25 mouse cellular contexts compared by ENCODE assay signal in the genomic region with DNA sequence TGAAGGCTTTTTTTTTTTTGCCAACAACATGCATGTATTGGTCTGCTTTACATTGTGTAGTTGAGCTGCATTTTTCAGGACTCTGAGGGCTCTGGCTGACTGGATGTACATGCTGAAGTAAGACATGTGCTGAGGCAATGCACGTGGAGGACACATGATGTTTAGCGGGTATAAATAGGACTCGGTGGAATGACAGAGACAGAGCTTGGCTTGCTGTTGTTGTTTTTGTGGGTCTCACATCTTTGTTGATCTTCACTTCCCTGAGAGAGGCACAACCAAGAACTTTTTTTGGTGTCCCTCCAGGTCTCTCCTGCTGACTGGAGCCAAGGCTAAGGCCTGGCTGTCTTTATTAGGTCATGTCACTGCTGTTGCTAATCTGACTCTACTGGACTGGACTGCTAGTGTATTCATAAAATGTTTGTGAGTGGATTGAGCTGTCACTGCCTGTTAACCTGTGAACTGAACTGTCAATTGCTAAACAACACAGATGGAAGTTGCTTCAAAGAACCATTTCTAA.
DNase-seq lines count a peak whose midpoint lies in the region; ATAC-seq and TF ChIP-seq lines count a peak whose summit lies in the region.
"Had no signal": no experiment of that assay in that cellular context is flagged by ENCODE, and none has a peak within 500 bp of the region (broad histone marks: within the 10 kb centered on the region; RNA-seq: fewer than 3 reads in every experiment).

No protein-coding gene starts in this region.

- ATAC-seq in liver, embryonic 12.5 days = no peak
- no peak for ATAC-seq in hindbrain, embryonic 16.5 days
- ATAC-seq: CD4-positive, CD25-positive, alpha-beta regulatory T cell, adult 4 months; forebrain, embryonic 14.5 days; forebrain, postnatal 0 days; hindbrain, postnatal 0 days; inflammation-experienced regulatory T-cells, adult 6 months; intestine, embryonic 16.5 days had no signal

- TF ChIP-seq CTCF in heart, adult 2 months (IDR thresholded peaks at IDR 0.05) = no peak
- TF ChIP-seq CTCF in liver, adult 2 months (IDR thresholded peaks at IDR 0.05; ENCODE audit: low read depth, low read length) = no peak

- no peaks in the 10 kb centered on the region for H3K9me3 ChIP-seq in liver, embryonic 12.5 days (replicated peaks)
- no peaks in the 10 kb centered on the region for H3K9me3 ChIP-seq in hindbrain, embryonic 16.5 days (ENCODE audit: control insufficient read depth, low read length)
- H3K9me3 ChIP-seq: embryonic facial prominence, embryonic 12.5 days; embryonic facial prominence, embryonic 15.5 days; hindbrain, embryonic 10.5 days; hindbrain, embryonic 13.5 days had no signal

- H3K79me2 ChIP-seq in heart, adult 2 months (replicated peaks; ENCODE audit: control insufficient read depth, insufficient read depth, low read length) = no peaks in the 10 kb centered on the region
- H3K79me2 ChIP-seq in liver, adult 2 months (ENCODE audit: control insufficient read depth, insufficient read depth, low read length) = no peaks in the 10 kb centered on the region

- WGBS in heart, adult 2 months = 47% methylated on average over 3 of the region's 3 CpGs
- WGBS in liver, adult 2 months = 90% methylated on average over 3 of the region's 3 CpGs
- 71% methylated on average over 3 of the region's 3 CpGs for WGBS in liver, embryonic 12.5 days (ENCODE audit: insufficient replicate concordance)
- 90% methylated on average over 3 of the region's 3 CpGs for WGBS in hindbrain, embryonic 16.5 days

- H3K9ac ChIP-seq in heart, adult 2 months (ENCODE audit: low read depth, low read length) = no peak overlapping the region
- no peak overlapping the region for H3K9ac ChIP-seq in liver, adult 2 months (ENCODE audit: low read depth, low read length)
- H3K9ac ChIP-seq in liver, embryonic 12.5 days = no peak overlapping the region
- H3K9ac ChIP-seq in hindbrain, embryonic 16.5 days (ENCODE audit: low read depth, low read length) = no peak overlapping the region
- H3K9ac ChIP-seq: embryonic facial prominence, embryonic 12.5 days; embryonic facial prominence, embryonic 15.5 days; forebrain, postnatal 0 days; hindbrain, embryonic 13.5 days had no signal

- H3K4me3 ChIP-seq in heart, adult 2 months = no peak overlapping the region
- H3K4me3 ChIP-seq in liver, adult 2 months (ENCODE audit: insufficient read depth, low read depth, low read length) = no peak overlapping the region
- no peak overlapping the region for H3K4me3 ChIP-seq in liver, embryonic 12.5 days
- H3K4me3 ChIP-seq in hindbrain, embryonic 16.5 days (ENCODE audit: low read length) = no peak overlapping the region
- H3K4me3 ChIP-seq: embryonic facial prominence, embryonic 12.5 days; embryonic facial prominence, embryonic 15.5 days; gastrocnemius, adult 2 months; hindbrain, embryonic 10.5 days; hindbrain, embryonic 13.5 days had no signal

- H3K4me1 ChIP-seq in heart, adult 2 months (ENCODE audit: control insufficient read depth, insufficient read depth, low read length) = peaks cover 8% of the 10 kb centered on the region
- no peaks in the 10 kb centered on the region for H3K4me1 ChIP-seq in liver, adult 2 months (ENCODE audit: control insufficient read depth, insufficient read depth, low read length)
- no peaks in the 10 kb centered on the region for H3K4me1 ChIP-seq in liver, embryonic 12.5 days
- H3K4me1 ChIP-seq in hindbrain, embryonic 16.5 days (ENCODE audit: control insufficient read depth, insufficient read depth, low read depth, low read length) = no peaks in the 10 kb centered on the region
- H3K4me1 ChIP-seq: embryonic facial prominence, embryonic 12.5 days; embryonic facial prominence, embryonic 15.5 days; hindbrain, embryonic 10.5 days; hindbrain, embryonic 13.5 days had no signal

- TF ChIP-seq POLR2A in heart, adult 2 months (IDR thresholded peaks at IDR 0.05; ENCODE audit: insufficient read depth, low read depth, low read length) = no peak
- TF ChIP-seq POLR2A in liver, adult 2 months (IDR thresholded peaks at IDR 0.05; ENCODE audit: extremely low read depth, insufficient read depth, low read length) = no peak

- peak overlapping the region; percentile 36 for H3K27ac ChIP-seq in heart, adult 2 months
- no peak overlapping the region for H3K27ac ChIP-seq in liver, adult 2 months (replicated peaks; ENCODE audit: insufficient read depth, low read depth, low read length)
- no peak overlapping the region for H3K27ac ChIP-seq in liver, embryonic 12.5 days
- H3K27ac ChIP-seq in hindbrain, embryonic 16.5 days (ENCODE audit: low read depth, low read length) = no peak overlapping the region
- H3K27ac ChIP-seq: embryonic facial prominence, embryonic 12.5 days; embryonic facial prominence, embryonic 15.5 days; gastrocnemius, adult 2 months; hindbrain, embryonic 10.5 days; hindbrain, embryonic 13.5 days; hindbrain, postnatal 0 days had no signal

- DNase-seq in heart, adult 2 months = peak in 1 of 2 experiments; percentile 40
- no peak for DNase-seq in heart, postnatal 4 days
- DNase-seq in liver, adult 2 months (ENCODE audit: extremely low read depth, low read depth, low spot score) = peak; percentile 9
- DNase-seq in heart, postnatal 36 days = peak; percentile 7 to 14
- DNase-seq: adrenal gland, adult 2 months; adrenal gland, postnatal 14 days; cerebellum, adult 11 months; cerebellum, adult 2 months; cerebellum, adult 9-11 months; cerebellum, postnatal 25 days; forebrain, postnatal 0 days; gastrocnemius, adult 2 months; gastrocnemius, postnatal 14 days; kidney, adult 18-20 months had no signal

- no peaks in the 10 kb centered on the region for H3K27me3 ChIP-seq in heart, adult 2 months (ENCODE audit: control insufficient read depth, insufficient read depth, low read length)
- no peaks in the 10 kb centered on the region for H3K27me3 ChIP-seq in liver, adult 2 months (ENCODE audit: control insufficient read depth, insufficient read depth, low read length)
- H3K27me3 ChIP-seq in liver, embryonic 12.5 days (replicated peaks) = no peaks in the 10 kb centered on the region
- no peaks in the 10 kb centered on the region for H3K27me3 ChIP-seq in hindbrain, embryonic 16.5 days (replicated peaks; ENCODE audit: control insufficient read depth, insufficient read depth, low read length)
- H3K27me3 ChIP-seq: embryonic facial prominence, embryonic 12.5 days; embryonic facial prominence, embryonic 15.5 days; hindbrain, embryonic 13.5 days had no signal

- H3K4me2 ChIP-seq in liver, embryonic 12.5 days = no peak overlapping the region
- H3K4me2 ChIP-seq in hindbrain, embryonic 16.5 days (ENCODE audit: low read length) = no peak overlapping the region
- H3K4me2 ChIP-seq: embryonic facial prominence, embryonic 12.5 days; embryonic facial prominence, embryonic 15.5 days; hindbrain, embryonic 13.5 days had no signal

- intact Hi-C loops in heart, adult 2 months (cut with DNase I) = no loop called here
- intact Hi-C loops in heart, postnatal 36 days (cut with DNase I) = no loop called here

- peaks cover 2% of the 10 kb centered on the region for H3K36me3 ChIP-seq in heart, adult 2 months (ENCODE audit: control insufficient read depth, insufficient read depth, low read length)
- H3K36me3 ChIP-seq in liver, adult 2 months (ENCODE audit: control insufficient read depth, insufficient read depth, low read length) = no peaks in the 10 kb centered on the region
- H3K36me3 ChIP-seq in liver, embryonic 12.5 days = no peaks in the 10 kb centered on the region
- H3K36me3 ChIP-seq in hindbrain, embryonic 16.5 days (ENCODE audit: control insufficient read depth, insufficient read depth, low read length) = no peaks in the 10 kb centered on the region
- H3K36me3 ChIP-seq: embryonic facial prominence, embryonic 12.5 days; embryonic facial prominence, embryonic 15.5 days; hindbrain, embryonic 10.5 days; hindbrain, embryonic 13.5 days had no signal

- TF ChIP-seq EP300 in heart, adult 2 months (IDR thresholded peaks at IDR 0.05; ENCODE audit: insufficient read depth, low read depth, low read length) = peak; percentile 74; the same call in 1 of the 2 replicates
